12 mouse cellular contexts compared by ENCODE assay signal in genomic region chr12:99116491-99116890, GRCm38 (mm10).
"Had no signal": no experiment of that assay in that cellular context is flagged by ENCODE, and none has a peak within 500 bp of the region (broad histone marks: within the 10 kb centered on the region; RNA-seq: fewer than 3 reads in every experiment).

No protein-coding gene starts in this region.

- H3K36me3 ChIP-seq: intestine, embryonic 15.5 days; limb, embryonic 13.5 days; liver, embryonic 12.5 days; neural tube, embryonic 15.5 days had no signal

- DNase-seq: left cerebral cortex, postnatal 4 days; lung, embryonic 14.5 days; lung, postnatal 10 days; lung, postnatal 4 days; right cerebral cortex, adult 18-20 months; right cerebral cortex, postnatal 25 days; thymus, postnatal 36 days had no signal

- H3K4me3 ChIP-seq: intestine, embryonic 15.5 days; limb, embryonic 13.5 days; liver, embryonic 12.5 days; neural tube, embryonic 15.5 days had no signal

- H3K9ac ChIP-seq: intestine, embryonic 15.5 days; limb, embryonic 13.5 days; liver, embryonic 12.5 days; lung, embryonic 14.5 days; neural tube, embryonic 15.5 days had no signal

- H3K4me2 ChIP-seq: intestine, embryonic 15.5 days; limb, embryonic 13.5 days; liver, embryonic 12.5 days; lung, embryonic 14.5 days; midbrain, embryonic 11.5 days; neural tube, embryonic 15.5 days had no signal

- H3K4me1 ChIP-seq: intestine, embryonic 15.5 days; limb, embryonic 13.5 days; liver, embryonic 12.5 days had no signal

- ATAC-seq: intestine, embryonic 15.5 days; liver, embryonic 12.5 days had no signal

- H3K9me3 ChIP-seq: intestine, embryonic 15.5 days; limb, embryonic 13.5 days; liver, embryonic 12.5 days; neural tube, embryonic 15.5 days had no signal

- H3K27ac ChIP-seq: intestine, embryonic 15.5 days; limb, embryonic 13.5 days; liver, embryonic 12.5 days; neural tube, embryonic 15.5 days had no signal

- H3K27me3 ChIP-seq: intestine, embryonic 15.5 days; limb, embryonic 13.5 days; liver, embryonic 12.5 days; neural tube, embryonic 15.5 days had no signal
